Mouse (Mus musculus) midbrain, embryonic 10.5 days (tissue): ENCODE results near the gene Hba-a2. TPM values are rescaled to one million over a fixed set of nuclear protein-coding genes. Genes with fewer than 3 reads are reported as not detected.
A peak's percentile ranks its signal among the peaks of the same experiment; 100 is the strongest.
"Not testable (repeated sequence)": the region's sequence is repeated elsewhere in the genome, so short reads cannot be mapped to it uniquely, and the experiment has no call there.

Source experiments
- DNase-seq: peaks from one replicate; pipeline ENCODE4 v3.0.0-alpha.2; 2017; ENCODE audit warnings: low spot score
- H3K27ac ChIP-seq: fragments of 300-500 bp; sonication (generic); replicated peaks from 2 replicates; pipeline ENCODE4 v1.5.1; 2016; ENCODE audit warnings: mild to moderate bottlenecking
- H3K27me3 ChIP-seq: fragments of 300-500 bp; sonication (generic); 2 replicates; pipeline ENCODE4 v1.6.1; 2016; ENCODE audit warnings: low read depth, mild to moderate bottlenecking; ENCODE audit not compliant: poor library complexity, severe bottlenecking
- H3K36me3 ChIP-seq: fragments of 300-500 bp; sonication (generic); 2 replicates; pipeline ENCODE4 v1.6.1; 2016; ENCODE audit warnings: mild to moderate bottlenecking, moderate library complexity
- H3K4me1 ChIP-seq: fragments of 300-500 bp; sonication (generic); 2 replicates; pipeline ENCODE4 v1.6.1; 2016
- H3K4me3 ChIP-seq: fragments of 300-500 bp; sonication (generic); 2 replicates; pipeline ENCODE4 v1.5.1; 2016; ENCODE audit warnings: mild to moderate bottlenecking, moderate library complexity
- H3K9me3 ChIP-seq: fragments of 300-500 bp; sonication (generic); replicated peaks from 2 replicates; pipeline ENCODE4 v1.6.1; 2016; ENCODE audit warnings: mild to moderate bottlenecking
- WGBS: fragments of 180-500 bp; shearing (Covaris S2); methylation state at CpG from one replicate; pipeline ENCODE4 v1.1.7; 2016; 5-methylcytosine and 5-hydroxymethylcytosine counted together
- polyA plus RNA-seq: library from polyadenylated mRNA; unstranded; fragments of >200 nt; fragmentation: Nextera tagmentation; extraction: Ambion mirVana; gene quantifications from 2 replicates; pipeline ENCODE4 v1.2.1, GENCODE M21; 2016

The Hba-a2 gene
- polyA plus RNA-seq, 1 experiment from 2014 or later, result 3,984 TPM

- not testable (repeated sequence) for H3K27ac ChIP-seq
- 21% methylated on average over 32 of the region's 33 CpGs for WGBS
These were observed 9.4 kb upstream of the Hba-a2 start, which contains the start of gene Hbq1b for GRCm38 (mm10) chr11:32286695-32287492. Gene Hbq1b (plus strand): TSS chr11:32286965.

GRCm38 (mm10) chr11:32287493-32287825 lies 8.8 kb upstream of the Hba-a2 start:
- Histone ChIP-seq H3K27me3 (peaks cover 15% of the 10 kb centered on the region), H3K36me3 (no peaks in the 10 kb centered on the region), H3K27ac (no peak overlapping the region), H3K4me1 (no peaks in the 10 kb centered on the region), H3K4me3 (peak overlapping the region; percentile 45; the same call in 1 of the 2 replicates), H3K9me3 (no peaks in the 10 kb centered on the region)
- WGBS, result 72% methylated on average over 9 of the region's 9 CpGs
- DNase-seq, result no peak

More at GRCm38 (mm10) chr11:32286695-32287492, 9.4 kb upstream of the Hba-a2 start, which contains the start of gene Hbq1b:
- H3K4me1 ChIP-seq, H3K9me3 ChIP-seq, H3K36me3 ChIP-seq: not testable (repeated sequence)
- DNase-seq, result peak; percentile 67
- H3K4me3 ChIP-seq, result peak within 1 kb of the TSS; percentile 45
- H3K27me3 ChIP-seq, result peaks cover 15% of the 10 kb centered on the region

DNA sequence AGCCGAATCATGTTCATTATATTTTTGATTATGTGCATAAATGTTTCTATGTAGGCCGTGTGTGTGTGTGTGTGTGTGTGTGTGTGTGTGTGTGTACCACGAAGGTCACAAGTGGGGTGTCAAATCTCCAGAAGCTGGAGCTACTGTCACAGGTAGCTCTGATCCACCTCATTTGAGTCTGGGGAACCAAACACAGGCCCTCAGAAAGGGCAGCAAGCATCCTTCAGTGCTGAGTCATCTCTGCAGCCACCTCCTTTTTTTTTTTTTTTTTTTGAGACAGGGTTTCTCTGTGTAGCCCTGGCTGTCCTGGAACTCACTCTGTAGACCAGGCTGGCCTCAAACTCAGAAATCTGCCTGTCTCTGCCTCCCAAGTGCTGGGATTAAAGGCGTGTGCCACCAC lies 3.5 kb upstream of the Hba-a2 start:
- H3K27me3 ChIP-seq, result peaks cover 13% of the 10 kb centered on the region
- not testable (repeated sequence) for H3K36me3 ChIP-seq, H3K4me3 ChIP-seq, H3K4me1 ChIP-seq, H3K27ac ChIP-seq, DNase-seq, H3K9me3 ChIP-seq
- 93% methylated on average over 4 of the region's 4 CpGs for WGBS

DNA sequence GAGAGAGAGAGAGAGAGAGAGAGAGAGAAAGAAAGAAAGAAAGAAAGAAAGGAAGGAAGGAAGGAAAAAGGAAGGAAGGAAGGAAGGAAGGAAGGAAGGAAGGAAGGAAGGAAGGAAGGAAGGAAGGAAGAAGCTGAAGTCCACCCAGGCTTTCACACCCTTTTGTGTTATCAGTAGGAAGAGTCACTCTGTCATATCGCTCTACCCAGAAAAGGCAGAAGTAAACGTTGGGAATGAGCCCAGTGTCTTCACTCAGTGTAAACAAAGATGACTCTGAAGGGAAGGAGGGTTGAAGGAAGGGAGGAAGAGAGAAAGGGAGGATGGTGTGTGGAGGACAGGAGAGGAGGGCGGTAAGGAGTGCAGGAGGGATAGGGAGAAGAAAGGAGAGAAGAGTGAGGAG lies 2.8 kb upstream of the Hba-a2 start:
- not testable (repeated sequence) for DNase-seq

DNA sequence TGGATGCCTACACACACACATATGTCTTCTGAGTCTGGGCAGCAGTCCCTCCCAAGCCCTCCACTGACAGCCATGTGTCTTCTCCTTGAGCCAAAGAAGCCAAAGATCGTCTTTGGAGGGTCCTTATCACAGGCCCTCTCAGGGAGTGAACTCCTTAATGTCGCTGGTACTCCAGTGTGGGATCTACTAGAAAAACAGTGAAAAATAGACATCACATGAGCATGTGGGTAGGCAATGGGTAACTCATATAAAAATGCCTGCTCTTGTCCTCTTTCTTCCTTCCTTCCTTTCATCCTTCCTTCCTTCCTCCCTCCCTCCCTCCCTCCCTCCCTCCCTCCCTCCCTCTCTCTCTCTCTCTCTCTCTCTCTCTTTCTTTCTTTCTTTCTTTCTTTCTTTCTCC lies 1.1 kb downstream of the Hba-a2 start:
- not testable (repeated sequence) for H3K9me3 ChIP-seq, H3K4me1 ChIP-seq, H3K36me3 ChIP-seq, H3K27ac ChIP-seq, DNase-seq, H3K4me3 ChIP-seq
- WGBS, result 45% methylated on average over 2 of the region's 2 CpGs
- peaks cover 27% of the 10 kb centered on the region for H3K27me3 ChIP-seq

More for the DNA sequence above, 2.8 kb upstream of the Hba-a2 start:
- H3K27ac ChIP-seq, H3K4me3 ChIP-seq, H3K4me1 ChIP-seq, H3K36me3 ChIP-seq, H3K9me3 ChIP-seq: not testable (repeated sequence)
- peaks cover 10% of the 10 kb centered on the region for H3K27me3 ChIP-seq
- 77% methylated on average over 3 of the region's 3 CpGs for WGBS

GRCm38 (mm10) chr11:32297866-32298531 lies 1.7 kb downstream of the Hba-a2 start:
- H3K9me3 ChIP-seq, result no peaks in the 10 kb centered on the region
- DNase-seq, result no peak
- no peak overlapping the region for H3K4me3 ChIP-seq
- H3K27ac ChIP-seq, result no peak overlapping the region
- 0 out of 2 replicates have a peak, but pooled peaks cover 2% of the 10 kb centered on the region for H3K4me1 ChIP-seq
- H3K27me3 ChIP-seq, result peaks cover 27% of the 10 kb centered on the region
- H3K36me3 ChIP-seq, result no peaks in the 10 kb centered on the region
- 86% methylated on average over 1 of the region's 1 CpGs for WGBS

GRCm38 (mm10) chr11:32298532-32298918 lies 2.2 kb downstream of the Hba-a2 start:
- Histone ChIP-seq H3K27ac (no peak overlapping the region), H3K9me3 (no peaks in the 10 kb centered on the region), H3K4me1 (0 out of 2 replicates have a peak, but pooled peaks cover 2% of the 10 kb centered on the region), H3K36me3 (no peaks in the 10 kb centered on the region), H3K4me3 (no peak overlapping the region), H3K27me3 (peaks cover 27% of the 10 kb centered on the region)
- 96% methylated on average over 2 of the region's 2 CpGs for WGBS
- no peak for DNase-seq

- Histone ChIP-seq H3K4me3 (peak within 1 kb of the TSS; percentile 43), H3K27me3 (peaks cover 27% of the 10 kb centered on the region)
- H3K4me1 ChIP-seq, H3K36me3 ChIP-seq, H3K27ac ChIP-seq, H3K9me3 ChIP-seq: not testable (repeated sequence)
- WGBS, result 8% methylated on average over 16 of the region's 16 CpGs
- peak; percentile 52 for DNase-seq
These were observed 3.6 kb downstream of the Hba-a2 start, which contains the start of gene Hbq1a for GRCm38 (mm10) chr11:32299865-32300264. Gene Hbq1a (plus strand): TSS chr11:32300069.

DNA sequence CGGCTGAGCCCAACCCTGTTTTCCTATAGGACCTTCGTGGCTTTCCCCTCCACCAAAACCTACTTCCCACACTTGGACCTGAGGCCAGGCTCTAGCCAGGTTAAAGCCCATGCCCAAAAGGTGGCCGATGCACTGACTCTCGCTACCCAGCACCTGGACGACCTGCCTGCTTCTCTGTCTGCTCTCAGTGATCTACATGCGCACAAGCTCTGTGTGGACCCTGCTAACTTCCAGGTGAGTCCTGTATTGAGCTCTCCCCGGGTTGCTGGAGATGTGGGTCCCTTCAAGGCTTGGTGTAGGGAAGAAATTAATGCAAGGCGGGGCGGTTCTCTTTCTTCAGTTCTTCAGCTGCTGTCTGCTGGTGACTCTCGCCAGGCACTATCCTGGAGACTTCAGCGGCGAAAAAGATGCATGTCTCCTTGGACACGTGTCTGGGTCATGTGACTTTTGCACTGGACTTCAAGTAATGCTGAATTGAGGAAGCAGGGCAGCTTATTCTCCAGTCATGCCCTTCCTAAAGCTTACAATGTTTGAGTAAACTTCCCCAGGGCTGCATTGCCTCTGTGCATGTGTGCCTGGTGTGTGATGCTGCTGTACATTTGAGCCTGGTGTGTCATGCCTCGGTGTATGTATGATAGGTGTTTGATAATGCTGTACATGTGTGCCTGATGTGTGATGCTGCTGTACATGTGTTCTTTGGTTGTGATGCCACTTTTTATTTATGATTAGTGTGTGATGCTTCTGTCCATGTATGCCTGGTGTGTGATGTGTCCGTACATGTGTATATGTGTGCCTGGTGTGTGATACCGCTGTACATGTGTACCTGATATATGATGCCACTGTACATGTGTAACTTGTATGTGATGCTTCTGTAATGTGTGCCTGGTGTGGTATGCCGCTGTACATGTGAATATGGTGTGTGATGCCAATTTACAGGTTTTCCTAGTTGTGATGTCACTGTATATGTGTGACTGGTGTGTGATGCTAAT lies 4.3 kb downstream of the Hba-a2 start:
- Histone ChIP-seq H3K4me3 (peak overlapping the region; percentile 43), H3K4me1 (0 out of 2 replicates have a peak, but pooled peaks cover 2% of the 10 kb centered on the region), H3K9me3 (no peaks in the 10 kb centered on the region), H3K27me3 (peaks cover 27% of the 10 kb centered on the region), H3K36me3 (no peaks in the 10 kb centered on the region), H3K27ac (no peak overlapping the region)
- 51% methylated on average over 16 of the region's 17 CpGs for WGBS
- DNase-seq, result no peak

GRCm38 (mm10) chr11:32301506-32301905 lies 5.2 kb downstream of the Hba-a2 start:
- 78% methylated on average over 1 of the region's 1 CpGs for WGBS
- Histone ChIP-seq H3K4me1 (0 out of 2 replicates have a peak, but pooled peaks cover 2% of the 10 kb centered on the region), H3K9me3 (no peaks in the 10 kb centered on the region), H3K4me3 (no peak overlapping the region), H3K27me3 (peaks cover 27% of the 10 kb centered on the region), H3K27ac (no peak overlapping the region), H3K36me3 (no peaks in the 10 kb centered on the region)
- DNase-seq, result no peak

DNA sequence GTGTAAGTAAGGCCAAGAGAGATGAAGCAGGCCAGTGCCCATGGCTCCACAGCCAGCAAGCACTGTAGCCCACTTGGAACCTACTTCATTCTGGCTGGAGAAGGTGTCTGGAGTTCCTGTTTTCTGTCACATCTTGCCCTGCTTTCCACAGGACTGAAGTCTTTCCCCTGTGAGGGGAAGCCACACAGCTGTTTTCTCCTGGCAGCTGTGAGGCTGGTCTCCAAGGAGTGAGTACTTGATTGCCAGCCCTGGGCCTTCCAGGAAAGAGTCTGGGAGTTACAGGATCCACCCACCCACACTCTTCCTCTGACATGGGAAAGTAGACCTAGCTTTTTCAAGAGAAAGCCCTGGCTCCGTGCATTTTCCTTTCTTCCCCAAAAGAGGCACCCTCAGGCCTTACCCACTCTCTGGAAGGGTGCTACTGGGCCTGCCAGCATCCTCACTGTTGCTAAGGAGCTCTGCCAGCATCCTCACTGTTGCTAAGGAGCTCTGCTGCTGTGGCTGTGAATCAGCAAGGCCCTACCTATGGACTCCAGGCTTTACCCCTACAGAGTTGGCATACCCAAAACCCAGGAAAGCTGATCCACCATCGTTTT lies 6.6 kb downstream of the Hba-a2 start:
- H3K9me3 ChIP-seq, result no peaks in the 10 kb centered on the region
- peaks cover 5% of the 10 kb centered on the region for H3K4me1 ChIP-seq
- DNase-seq, result no peak
- WGBS, result 43% methylated on average over 2 of the region's 2 CpGs
- peaks cover 21% of the 10 kb centered on the region for H3K27me3 ChIP-seq
- H3K4me3 ChIP-seq, result no peak overlapping the region
- no peak overlapping the region for H3K27ac ChIP-seq
- H3K36me3 ChIP-seq, result no peaks in the 10 kb centered on the region

- WGBS, result 80% methylated on average over 1 of the region's 1 CpGs
These were observed 7.2 kb downstream of the Hba-a2 start for GRCm38 (mm10) chr11:32303455-32303854.

More at GRCm38 (mm10) chr11:32303455-32303854, 7.2 kb downstream of the Hba-a2 start:
- peaks cover 18% of the 10 kb centered on the region for H3K27me3 ChIP-seq
- no peak overlapping the region for H3K4me3 ChIP-seq
- peaks cover 10% of the 10 kb centered on the region for H3K4me1 ChIP-seq
- no peak for DNase-seq
- H3K27ac ChIP-seq, result no peak overlapping the region
- no peaks in the 10 kb centered on the region for H3K9me3 ChIP-seq
- H3K36me3 ChIP-seq, result no peaks in the 10 kb centered on the region
